Mouse (Mus musculus) retina, postnatal 1 day (tissue): ENCODE results near the gene Zfp846.
"Not testable (repeated sequence)": the region's sequence is repeated elsewhere in the genome, so short reads cannot be mapped to it uniquely, and the experiment has no call there.

ENCODE experiments used
- DNase-seq: peaks from one replicate; pipeline ENCODE4 v3.0.0-alpha.2; 2012

Zfp846 gene

DNA sequence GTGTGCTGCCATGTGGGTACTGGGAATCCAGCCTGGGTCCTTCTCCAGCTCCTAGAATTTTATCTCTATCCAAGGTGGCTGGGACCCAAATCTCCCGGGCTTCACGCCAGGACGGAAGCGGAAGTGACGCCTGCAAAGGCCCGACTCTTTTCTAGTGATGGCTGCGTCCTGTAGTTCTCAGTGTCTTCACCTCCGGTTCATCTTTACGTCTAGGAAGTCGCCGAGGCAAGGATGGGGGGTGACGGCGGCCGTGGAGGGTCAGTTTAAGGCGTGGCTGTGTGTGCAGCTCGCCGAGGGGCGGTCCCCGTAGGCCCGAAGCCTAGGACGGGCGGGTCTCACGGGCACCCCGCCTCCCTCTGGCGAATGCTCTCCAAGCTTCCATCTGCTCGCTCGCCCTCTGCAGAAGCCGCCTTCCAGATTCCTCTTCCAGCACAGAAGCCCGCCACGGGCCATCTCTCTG, at the start of gene Zfp846:
Zfp846 (plus strand) TSS at position 117 of the 460 bp plus-strand sequence.
- peak; percentile 99 for DNase-seq

DNA sequence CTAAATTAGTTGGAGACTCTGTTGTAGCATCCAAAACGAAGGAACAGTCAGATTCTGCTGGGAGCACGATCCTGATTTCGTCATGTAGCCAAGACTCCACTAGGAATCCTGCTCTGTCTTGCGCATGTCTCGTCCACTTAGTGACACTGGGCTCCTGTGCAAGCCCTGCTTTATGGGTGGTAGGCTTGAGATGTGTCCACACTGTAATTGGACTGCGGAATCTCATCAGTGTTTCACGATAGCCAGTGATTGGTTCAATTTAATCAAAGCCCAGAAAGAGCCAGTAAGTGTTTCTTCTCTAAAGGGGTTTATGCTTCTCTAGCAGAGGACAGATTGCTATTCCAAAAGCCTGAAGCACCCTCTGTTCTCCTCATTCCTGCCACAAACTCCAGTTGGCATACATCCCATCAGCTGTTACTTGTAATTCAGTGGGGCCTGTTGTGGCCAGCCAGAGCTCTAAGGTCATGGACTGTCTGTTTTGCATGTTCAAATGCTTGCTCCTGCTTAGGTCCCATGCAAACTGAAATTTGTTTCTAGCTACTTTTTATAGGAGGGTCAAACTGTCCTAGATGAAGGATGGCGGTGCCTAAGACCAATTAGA, 46.7 kb upstream of the Zfp846 start:
- no peak for DNase-seq

DNA sequence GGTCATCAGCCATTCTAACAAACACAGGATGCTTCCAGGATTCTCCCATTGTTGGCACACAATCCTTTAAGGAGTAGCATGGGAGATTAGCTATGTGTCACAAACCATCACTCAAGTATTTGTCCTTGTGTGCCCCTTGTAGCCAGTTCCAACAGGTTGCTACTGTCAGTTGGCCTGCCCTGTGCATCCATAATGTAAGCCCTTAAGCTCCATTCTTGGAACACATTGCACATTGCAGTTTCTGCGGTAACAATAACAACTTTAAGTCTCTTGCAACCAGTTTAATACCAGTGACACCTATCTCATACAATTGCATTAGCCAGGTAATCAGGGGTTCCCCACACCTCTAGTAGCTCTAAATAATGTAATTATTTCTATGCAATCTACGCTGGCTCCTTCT, 44.5 kb upstream of the Zfp846 start:
- peak; percentile 36 for DNase-seq

DNA sequence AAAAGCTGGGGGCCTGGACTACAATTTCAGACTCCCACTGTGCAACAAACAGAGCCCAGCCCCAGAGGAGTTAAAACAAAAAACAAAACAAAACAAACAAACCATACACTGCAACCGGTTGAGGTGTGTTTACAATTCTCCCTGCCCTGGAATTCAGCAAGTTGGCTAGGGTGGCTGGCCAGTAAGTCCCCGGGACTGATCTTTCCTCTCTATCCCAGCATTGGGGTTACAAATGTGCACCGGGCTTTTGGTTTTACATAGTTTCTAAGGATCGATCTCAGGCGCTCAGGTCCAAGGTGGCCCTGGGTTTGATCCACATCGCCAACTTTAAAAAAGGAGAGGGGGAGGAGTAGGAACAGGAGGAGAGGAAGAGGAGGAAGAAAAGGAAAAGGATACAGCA, 37.6 kb upstream of the Zfp846 start:
- no peak for DNase-seq

DNA sequence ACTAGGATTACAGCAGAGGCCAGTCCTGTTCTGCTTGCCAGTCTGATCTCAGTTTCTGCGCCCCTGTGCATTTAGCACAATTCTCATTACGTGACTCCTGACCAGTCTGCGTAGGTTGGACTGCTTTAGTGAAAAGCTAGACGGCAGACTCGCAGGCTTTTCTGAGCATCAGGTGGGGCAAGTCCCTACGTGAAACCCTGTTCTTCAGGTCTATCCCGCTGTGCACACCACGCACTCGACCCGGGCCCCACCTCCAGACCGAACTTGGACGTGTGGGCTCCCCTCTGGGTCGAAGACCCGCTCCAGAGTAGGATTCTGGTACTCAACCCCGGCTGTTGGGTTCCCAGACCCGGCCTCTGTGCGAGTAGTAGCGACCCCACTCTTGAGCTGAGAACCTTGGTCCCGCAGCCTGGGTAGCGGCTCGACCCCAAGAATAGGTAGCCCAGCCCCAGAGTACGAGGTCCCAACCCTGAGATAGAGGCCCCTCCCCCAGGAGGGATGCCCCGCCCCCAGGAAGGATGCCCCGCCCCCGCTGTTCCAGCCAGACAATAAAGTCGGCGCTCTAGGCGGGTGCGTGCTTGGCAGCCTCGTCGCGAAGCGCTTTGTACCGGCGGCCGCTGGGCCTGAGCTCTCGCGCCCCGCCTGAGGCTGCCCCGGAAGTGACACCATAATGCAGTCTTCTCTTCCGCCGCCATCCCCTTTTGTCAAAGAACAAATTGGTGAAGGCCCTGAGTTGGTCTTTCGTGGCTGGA, 36.8 kb upstream of the Zfp846 start:
- DNase-seq = peak; percentile 93

DNA sequence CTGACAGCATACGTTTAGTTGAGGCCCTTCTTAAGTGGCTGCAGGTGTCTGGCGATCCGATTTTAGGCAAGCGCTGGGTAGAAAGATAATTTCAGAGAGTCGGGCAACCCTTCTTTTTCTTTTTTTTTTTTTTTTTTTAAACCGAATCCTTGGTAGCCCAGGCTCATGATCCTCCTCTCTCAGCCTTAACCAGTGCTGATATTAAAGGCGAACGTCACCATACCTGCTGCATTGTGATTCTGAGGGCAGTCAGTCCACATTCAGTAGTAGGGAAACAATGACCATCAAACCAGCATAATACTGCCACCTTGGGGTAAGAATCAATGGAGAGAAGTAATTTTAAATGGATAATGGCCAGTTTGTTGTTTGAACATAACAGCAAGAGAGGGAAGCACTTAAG, 35.9 kb upstream of the Zfp846 start:
- DNase-seq = peak; percentile 51

DNA sequence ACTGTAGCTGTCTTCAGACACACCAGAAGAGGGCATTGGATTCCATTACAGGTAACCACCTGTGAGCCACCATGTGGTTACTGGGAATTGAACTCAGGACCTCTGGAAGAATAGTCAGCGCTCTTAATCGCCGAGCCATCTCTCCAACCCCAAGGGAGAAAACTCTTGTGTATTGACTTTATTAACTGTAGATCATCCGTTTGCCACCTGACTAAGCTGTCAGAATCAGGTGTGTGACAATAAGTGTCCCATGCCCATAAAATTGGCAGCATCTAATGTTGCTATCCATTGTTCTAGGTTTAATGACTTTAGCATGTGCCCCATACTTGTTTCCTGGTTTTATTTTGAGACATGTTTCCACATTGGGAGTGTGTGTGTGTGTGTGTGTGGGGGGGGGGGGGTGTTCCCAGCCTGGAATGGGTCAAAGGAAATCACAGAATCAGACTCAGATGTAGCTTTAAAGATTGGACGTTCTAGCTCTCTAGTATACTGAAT, 29.3 kb upstream of the Zfp846 start:
- no peak for DNase-seq

DNA sequence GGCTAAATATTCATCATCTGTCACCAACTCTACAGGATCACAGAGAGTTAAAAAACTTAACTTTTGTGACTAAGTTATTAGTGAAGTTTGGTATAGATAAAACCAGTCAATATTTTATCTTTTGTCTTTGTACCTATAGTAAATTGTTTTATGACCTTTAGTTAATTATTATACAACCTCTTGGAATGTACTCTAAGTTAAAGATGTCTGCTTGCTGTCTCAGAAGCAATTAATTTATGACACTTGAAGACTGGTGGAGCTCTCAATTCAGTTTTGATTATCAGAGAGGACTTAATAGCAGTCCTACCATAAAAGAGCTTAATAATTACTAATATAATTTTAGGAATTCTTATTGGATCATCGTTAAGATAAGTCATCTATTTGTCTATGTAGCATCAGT, 28.4 kb upstream of the Zfp846 start:
- no peak for DNase-seq

DNA sequence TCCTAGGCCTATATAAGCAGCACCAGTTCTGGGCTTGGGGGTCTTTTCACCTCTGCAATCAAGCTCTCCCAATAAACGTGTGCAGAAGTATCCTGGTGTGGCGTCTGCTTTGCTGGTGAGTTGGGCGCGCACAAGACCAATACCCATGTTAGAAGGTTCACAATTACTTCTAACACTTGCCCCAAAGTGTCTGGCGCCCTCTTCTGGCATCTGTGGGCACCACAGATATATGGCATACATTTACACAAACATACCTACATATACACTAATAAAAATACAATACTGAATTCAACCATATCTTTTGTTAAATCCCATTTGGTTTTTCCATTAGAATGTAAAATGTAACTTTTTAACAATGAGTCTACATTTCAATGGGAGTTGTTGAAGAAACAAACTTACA, 18.9 kb upstream of the Zfp846 start:
- no peak for DNase-seq

DNA sequence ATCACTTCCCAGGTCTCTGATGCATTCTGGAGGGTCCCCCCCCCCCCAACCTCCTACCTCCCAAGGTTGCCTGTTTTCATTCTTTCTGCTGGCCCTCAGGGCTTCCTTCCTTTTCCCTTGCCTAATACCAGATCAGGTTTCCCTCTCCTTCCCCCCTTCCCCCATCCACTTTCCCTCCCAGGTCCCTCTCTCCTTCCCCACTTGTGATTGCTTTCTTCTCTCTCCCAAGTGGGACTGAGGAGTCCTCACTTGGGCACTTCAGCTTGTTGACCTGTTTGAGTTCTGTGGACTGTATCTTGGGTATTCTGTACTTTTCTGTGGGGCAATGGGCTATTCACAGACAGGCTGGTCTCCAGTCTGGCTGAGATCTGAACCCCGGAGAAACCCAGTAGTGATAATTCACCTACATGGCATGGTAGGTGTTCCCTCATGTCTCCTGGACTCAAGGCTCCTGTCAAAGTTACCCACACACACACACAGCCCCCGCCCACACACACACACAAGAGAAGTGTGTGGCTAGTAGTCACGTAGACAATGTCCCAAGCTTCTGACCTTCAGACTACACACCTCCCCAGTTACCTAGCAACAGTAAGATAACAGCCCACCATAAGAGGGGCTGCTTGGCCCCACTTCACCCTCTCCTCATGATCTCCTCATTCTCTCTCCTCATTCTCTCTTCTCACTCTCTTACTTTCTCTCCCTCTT, 15.6 kb upstream of the Zfp846 start:
- DNase-seq = not testable (repeated sequence)

DNA sequence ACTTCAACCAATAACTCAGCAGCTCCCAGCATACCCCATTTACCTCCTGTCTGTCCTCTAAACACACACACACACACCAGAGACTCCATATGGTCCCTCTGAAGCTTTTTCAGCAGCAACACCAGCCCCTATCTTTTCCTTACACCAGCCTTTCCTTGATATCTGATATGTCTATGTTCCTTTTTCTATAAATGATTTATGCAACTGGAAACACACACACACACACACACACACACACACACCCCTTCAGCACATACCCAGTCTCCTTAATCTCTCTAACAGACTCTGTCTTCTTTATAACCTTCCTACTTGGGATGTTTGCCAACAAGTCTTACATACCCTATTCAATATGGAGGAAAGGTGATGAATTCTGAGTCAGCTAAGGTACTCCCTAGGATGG, 10.0 kb upstream of the Zfp846 start:
- no peak for DNase-seq

DNA sequence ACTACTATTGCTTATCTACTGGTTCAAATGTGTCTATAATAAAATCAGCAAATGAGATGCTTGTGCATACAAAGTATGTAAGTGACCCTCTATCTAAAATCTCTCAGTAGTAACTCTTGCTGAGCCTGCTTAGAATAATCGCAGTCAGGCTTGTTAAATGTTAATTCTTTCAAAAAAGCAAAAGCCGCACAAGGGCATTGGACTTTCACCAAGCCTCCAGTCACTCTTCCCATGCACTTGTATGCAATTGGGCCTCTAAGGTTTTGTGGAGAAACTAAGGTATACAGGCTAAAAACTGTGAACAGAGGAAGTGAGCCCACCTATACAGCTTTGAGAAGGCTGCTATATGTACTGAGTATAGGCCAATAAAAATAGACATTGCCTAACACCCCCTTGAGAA, 4.5 kb upstream of the Zfp846 start:
- DNase-seq = no peak

DNA sequence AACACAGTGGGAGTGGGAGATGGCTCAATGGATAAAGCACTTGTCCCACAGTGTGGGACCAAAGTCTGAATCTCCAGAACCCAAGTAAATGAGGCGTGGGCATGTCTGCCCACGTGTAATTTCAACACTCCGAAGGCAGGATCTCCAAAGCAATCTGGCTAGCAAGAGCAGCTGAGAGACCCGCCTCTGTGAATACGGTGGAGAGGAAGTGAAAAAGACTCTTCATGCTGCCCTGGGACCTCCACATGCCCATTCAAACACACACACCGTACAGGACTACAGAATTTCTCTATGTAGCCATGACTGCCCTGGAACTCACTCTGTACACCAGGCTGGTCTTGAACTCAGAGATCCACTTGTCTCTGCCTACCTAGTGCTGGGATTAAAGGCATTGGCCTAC, 20.2 kb downstream of the Zfp846 start:
- DNase-seq = no peak

DNA sequence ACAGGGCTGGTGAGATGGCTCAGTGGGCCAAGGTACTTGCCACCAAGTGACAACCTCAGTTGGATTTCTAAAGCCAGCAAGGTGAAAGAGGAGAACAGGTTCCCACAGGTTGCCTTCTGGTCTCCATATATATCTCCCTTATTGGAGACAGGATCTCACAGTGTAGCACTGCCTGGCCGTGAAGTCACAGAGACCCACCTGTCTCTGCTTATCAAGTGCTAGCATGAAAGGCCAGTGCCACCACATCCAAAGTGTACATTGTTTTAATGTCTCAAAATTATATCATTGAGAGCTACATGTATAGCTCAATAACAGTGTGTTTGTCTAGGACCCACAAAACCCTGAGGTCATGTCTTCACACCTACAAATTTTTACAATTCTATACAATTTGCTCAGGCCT, 25.2 kb downstream of the Zfp846 start:
- no peak for DNase-seq

DNA sequence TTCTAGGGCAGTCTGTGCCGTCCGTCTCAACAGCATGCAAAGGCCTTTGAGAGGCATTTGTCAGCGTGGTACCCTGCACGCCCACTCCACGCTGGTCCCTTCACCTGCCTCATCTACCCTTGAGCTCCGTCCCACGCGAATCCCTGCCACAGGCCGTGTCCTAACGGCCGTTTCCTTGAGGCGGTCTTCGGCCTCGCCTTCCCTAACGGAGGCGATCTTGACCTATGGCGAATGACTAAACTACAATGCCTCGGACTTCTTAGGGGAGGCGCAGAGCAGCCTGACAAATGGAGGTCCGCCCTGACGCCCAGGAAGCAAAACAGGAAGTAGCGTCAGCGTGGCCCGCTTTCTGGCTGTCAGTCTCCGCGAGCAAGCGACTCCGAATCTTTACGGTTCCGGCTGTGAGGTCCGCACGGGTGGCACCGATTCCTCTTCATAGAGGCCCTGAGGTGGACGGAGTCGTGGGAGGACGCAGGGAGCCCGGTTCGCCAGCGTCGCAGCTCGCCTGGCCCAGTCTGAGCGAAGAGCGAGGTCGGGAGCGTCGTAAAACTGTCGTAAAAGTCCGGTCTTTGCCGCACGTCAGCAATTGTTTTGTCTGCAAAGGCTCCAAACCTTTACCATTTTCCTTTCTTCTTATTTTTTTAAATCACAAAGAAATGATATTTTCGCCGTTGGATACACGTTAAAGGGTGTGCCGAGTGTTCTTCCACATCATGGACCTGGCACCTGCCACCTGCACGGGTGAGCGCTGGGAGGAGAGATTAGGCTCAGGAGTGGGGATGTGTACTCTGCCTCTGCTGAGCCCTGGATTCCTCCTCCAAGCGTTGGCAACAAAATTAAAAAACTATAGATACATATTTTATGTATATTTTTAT, 26.2 kb downstream of the Zfp846 start:
- DNase-seq = peak; percentile 97

DNA sequence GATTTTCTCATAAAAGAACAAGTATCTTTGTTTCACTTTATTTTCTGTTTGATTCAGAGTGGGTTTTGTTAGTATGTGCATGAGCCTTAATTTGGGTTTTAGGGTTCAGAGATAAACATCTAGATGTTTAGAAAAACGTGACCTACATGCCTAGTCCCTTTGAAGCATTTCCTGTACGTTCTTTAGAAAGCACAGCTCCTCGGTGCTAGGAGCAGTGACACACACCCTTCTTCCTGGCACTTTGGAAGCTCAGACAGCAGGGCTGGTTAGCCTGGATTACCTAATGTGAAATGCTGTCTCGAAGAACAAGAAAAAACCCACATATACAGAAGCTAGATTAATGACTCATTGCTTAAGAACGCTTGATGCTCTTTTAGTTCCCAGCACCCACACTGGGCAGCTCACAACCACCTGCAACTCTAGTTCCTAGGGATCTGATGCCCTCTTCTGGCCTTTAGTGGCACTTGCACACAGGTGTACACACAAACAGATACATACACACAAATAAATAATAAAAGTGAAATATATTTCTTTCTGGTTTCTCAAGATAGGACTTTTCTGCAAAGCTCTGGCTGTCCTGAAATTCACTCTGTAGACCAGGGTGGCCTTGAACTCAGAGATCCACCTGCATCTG, 28.9 kb downstream of the Zfp846 start:
- no peak for DNase-seq

DNA sequence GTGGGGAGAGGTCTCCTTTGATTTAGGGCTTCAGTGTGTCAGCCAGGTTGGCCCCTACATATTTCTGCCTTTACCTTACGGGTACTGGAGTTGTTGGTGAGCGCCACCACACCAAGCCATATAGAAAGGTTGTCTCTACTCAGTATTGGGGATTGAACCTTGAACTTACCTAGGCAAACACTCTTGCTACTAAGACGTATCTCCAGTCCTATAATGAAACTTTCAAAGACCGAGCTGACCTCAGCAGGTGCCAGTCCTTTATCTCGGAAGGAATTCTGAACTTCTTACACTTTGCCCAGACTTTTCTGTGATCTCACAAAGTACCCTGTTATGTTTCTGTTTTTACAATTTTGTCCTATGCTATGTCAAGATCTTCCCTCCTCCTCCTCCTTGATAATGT, 30.9 kb downstream of the Zfp846 start:
- DNase-seq = no peak

DNA sequence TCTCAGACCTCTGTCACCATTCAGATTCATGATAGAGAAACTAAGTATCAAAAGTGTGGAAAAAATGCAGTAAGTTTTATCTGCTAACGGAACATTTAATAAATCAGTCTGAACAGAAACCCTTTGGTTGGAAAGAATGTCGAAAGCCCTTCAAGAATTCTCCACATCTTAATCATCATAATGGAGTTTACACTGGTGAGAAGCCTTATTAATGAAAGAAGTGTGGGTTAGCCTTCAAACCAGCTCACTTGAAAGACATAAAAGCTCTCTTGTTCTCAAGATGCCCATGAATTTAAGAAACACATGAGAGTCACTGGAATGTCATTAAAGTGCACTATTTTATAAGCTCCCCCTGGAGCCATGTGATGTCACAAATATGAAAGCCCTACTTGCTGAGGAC, 35.6 kb downstream of the Zfp846 start:
- no peak for DNase-seq

DNA sequence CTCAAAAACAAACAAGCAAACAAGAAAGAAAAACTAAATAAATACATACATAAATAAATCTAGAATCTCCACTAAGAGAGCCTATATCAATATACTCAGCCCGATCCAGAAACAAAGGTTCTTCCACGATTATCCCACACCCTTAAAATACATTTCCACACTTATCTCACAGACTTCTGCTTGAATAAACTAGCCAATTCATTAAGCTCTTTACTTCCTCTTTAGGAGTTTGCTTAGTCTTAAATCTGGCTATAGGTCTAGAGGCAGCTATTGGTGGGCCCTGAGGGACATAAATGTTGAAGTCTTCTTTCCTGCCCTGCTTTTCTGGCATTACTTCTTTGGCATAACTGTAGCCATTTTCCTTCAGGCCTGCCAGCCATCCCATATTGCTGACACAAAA, 50.2 kb downstream of the Zfp846 start:
- DNase-seq = no peak

DNA sequence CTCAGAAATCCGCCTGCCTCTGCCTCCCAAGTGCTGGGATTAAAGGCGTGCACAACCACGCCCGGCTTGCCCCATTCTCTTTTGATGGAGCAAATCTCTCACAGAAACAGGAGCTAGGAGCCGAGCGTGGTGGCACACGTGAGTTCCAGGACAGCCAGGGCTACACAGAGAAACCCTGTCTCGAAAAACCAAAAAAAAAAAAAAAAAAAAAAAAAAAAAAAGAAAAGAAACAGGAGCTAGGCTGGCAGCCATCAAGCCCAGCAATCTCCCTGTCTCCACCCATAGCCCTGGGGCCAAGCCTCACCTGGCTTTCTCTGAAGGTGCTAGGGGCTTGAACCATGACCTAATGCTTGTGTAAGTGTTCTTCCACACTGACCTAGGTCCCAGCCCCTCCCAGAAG, 54.6 kb downstream of the Zfp846 start:
- DNase-seq = not testable (repeated sequence)

DNA sequence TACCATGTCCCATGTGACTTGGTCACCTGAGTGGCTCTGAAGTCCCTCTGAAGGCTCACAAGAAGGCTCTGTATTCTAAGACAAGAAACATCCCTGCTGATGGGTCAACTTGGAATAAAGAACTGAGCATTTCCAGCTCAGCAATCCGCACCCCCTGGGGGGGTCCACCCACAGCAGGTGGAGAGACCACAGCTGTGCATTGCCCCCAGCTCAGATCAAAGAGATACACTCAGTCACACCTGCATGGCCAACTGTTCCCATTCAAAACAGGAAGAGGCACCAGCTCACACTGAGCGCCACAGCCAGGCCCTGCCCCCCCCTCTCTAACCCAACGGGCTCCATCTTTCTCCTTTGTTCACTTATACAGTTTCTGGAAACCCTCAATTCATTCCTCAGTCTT, 55.2 kb downstream of the Zfp846 start:
- DNase-seq = no peak

DNA sequence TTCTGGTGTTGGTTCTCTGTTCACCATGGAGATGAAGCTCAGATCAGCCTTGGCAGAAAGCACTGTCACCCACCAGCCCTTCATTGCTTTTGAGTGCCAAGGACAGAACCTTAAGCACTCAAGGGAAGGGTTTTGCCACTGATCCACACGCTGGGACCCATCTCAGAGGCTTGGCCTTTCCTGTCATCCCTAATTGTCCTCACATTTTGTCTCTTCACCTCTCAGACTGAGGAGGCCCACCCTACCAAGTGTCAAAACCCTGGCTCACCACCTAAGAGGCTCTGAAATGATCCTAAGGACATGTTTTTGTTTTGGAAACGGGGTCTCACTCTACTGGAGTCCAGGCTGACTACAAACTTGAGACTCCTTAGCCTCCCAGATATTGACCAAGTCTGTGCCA, 55.7 kb downstream of the Zfp846 start:
- DNase-seq = no peak
